Mouse (Mus musculus) MEL (cell line): ENCODE data around the gene St3gal2. TPM values are rescaled to one million over a fixed set of nuclear protein-coding genes. Genes with fewer than 3 reads are reported as not detected.
A peak's percentile ranks its signal among the peaks of the same experiment; 100 is the strongest.

Experiments used
- DNase-seq: peaks from one replicate; pipeline ENCODE4 v3.0.0; 2011; ENCODE audit warnings: low read depth, low spot score
- H3K27ac ChIP-seq: 2 replicates; pipeline ENCODE4 v1.5.1; 2012; ENCODE audit warnings: low read depth, mild to moderate bottlenecking, control low read depth, low read length, moderate library complexity; ENCODE audit not compliant: control insufficient read depth
- H3K27me3 ChIP-seq, 2 experiments: fragments of 150-350 bp in 1 of 2; sonication (generic) in 1 of 2; 2 replicates each; pipeline ENCODE4 v1.6.1; 2012; ENCODE audit warnings: low read length in 2 of 2, mild to moderate bottlenecking in 2 of 2, improper control_type of control experiment in 1 of 2, moderate library complexity in 1 of 2; ENCODE audit not compliant: insufficient read depth in 2 of 2, control insufficient read depth in 1 of 2
- H3K36me3 ChIP-seq, 2 experiments: 2 replicates each; pipeline ENCODE4 v1.6.1; 2012 to 2014; ENCODE audit warnings: low read length in 2 of 2, improper control_type of control experiment in 1 of 2, inconsistent platforms in 1 of 2, mild to moderate bottlenecking in 1 of 2; ENCODE audit not compliant: insufficient read depth in 2 of 2, control insufficient read depth in 1 of 2
- H3K4me1 ChIP-seq, 2 experiments: fragments of 150-350 bp in 1 of 2; sonication (generic) in 1 of 2; 2 replicates each; pipeline ENCODE4 v1.6.1; 2012; ENCODE audit warnings: low read length in 2 of 2, improper control_type of control experiment in 1 of 2, mild to moderate bottlenecking in 1 of 2; ENCODE audit not compliant: insufficient read depth in 2 of 2, control insufficient read depth in 1 of 2
- H3K4me3 ChIP-seq, 2 experiments: fragments of 150-350 bp in 1 of 2; sonication (generic) in 1 of 2; 2 replicates each; pipeline ENCODE4 v1.5.1; 2012; ENCODE audit warnings: low read depth in 2 of 2, low read length in 2 of 2, mild to moderate bottlenecking in 2 of 2, moderate library complexity in 2 of 2, control low read depth in 1 of 2, improper control_type of control experiment in 1 of 2; ENCODE audit not compliant: control insufficient read depth in 1 of 2, insufficient read depth in 1 of 2
- H3K79me2 ChIP-seq: 2 replicates; pipeline ENCODE4 v1.6.1; 2012; ENCODE audit warnings: mild to moderate bottlenecking, low read length, moderate library complexity; ENCODE audit not compliant: control insufficient read depth, poor library complexity, insufficient read depth
- H3K9ac ChIP-seq: 2 replicates; pipeline ENCODE4 v1.6.1; 2012; ENCODE audit warnings: low read depth, mild to moderate bottlenecking, control low read depth, low read length, moderate library complexity; ENCODE audit not compliant: control insufficient read depth, poor library complexity, severe bottlenecking
- H3K9me3 ChIP-seq: fragments of 150-350 bp; sonication (generic); replicated peaks from 2 replicates; pipeline ENCODE4 v1.6.1; 2012; ENCODE audit warnings: mild to moderate bottlenecking, low read length, improper control_type of control experiment, moderate library complexity; ENCODE audit not compliant: insufficient read depth
- BHLHE40 ChIP-seq: IDR thresholded peaks from 2 replicates; pipeline ENCODE4 v1.6.1; 2012; ENCODE audit warnings: low read depth, mild to moderate bottlenecking, inconsistent platforms, low read length, improper control_type of control experiment, borderline replicate concordance
- CHD1 ChIP-seq: IDR thresholded peaks from 2 replicates; pipeline ENCODE4 v1.6.1; 2012; ENCODE audit warnings: low read depth, mild to moderate bottlenecking, inconsistent platforms, low read length, improper control_type of control experiment
- CHD2 ChIP-seq: IDR thresholded peaks from 2 replicates; pipeline ENCODE4 v1.6.1; 2011; ENCODE audit warnings: low read length, improper control_type of control experiment
- CTCF ChIP-seq, 3 experiments: IDR thresholded peaks in 2 of 3; conservative IDR thresholded peaks in 1 of 3; 2 replicates each; pipeline ENCODE4 v1.5.1; 2011 to 2012; ENCODE audit warnings: low read length in 3 of 3, low read depth in 2 of 3, mild to moderate bottlenecking in 2 of 3, improper control_type of control experiment in 1 of 3, inconsistent platforms in 1 of 3, mixed read lengths in 1 of 3, moderate library complexity in 1 of 3; ENCODE audit not compliant: control insufficient read depth in 1 of 3, insufficient read depth in 1 of 3, poor library complexity in 1 of 3, severe bottlenecking in 1 of 3
- EP300 ChIP-seq, 2 experiments: IDR thresholded peaks; 2 replicates each; pipeline ENCODE4 v1.6.1; 2011; ENCODE audit warnings: improper control_type of control experiment in 2 of 2, low read length in 2 of 2, low read depth in 1 of 2, mild to moderate bottlenecking in 1 of 2
- ETS1 ChIP-seq: IDR thresholded peaks from 2 replicates; pipeline ENCODE4 v1.6.1; 2012; ENCODE audit warnings: low read depth, mild to moderate bottlenecking, inconsistent platforms, low read length, improper control_type of control experiment, moderate library complexity
- GABPA ChIP-seq: IDR thresholded peaks from 2 replicates; pipeline ENCODE4 v1.6.1; 2012; ENCODE audit warnings: low read depth, mild to moderate bottlenecking, inconsistent platforms, low read length, improper control_type of control experiment, moderate library complexity
- GATA1 ChIP-seq: IDR thresholded peaks from 2 replicates; pipeline ENCODE4 v1.6.1; 2011; ENCODE audit warnings: low read depth, low read length, improper control_type of control experiment
- HCFC1 ChIP-seq: IDR thresholded peaks from 2 replicates; pipeline ENCODE4 v1.6.1; 2012; ENCODE audit warnings: low read depth, mild to moderate bottlenecking, inconsistent platforms, low read length, improper control_type of control experiment, moderate library complexity
- JUND ChIP-seq: IDR thresholded peaks from 2 replicates; pipeline ENCODE4 v1.6.1; 2011; ENCODE audit warnings: low read depth, mild to moderate bottlenecking, improper control_type of control experiment, low read length
- KAT2A ChIP-seq: conservative IDR thresholded peaks from 2 replicates; pipeline ENCODE4 v1.6.1; 2012; ENCODE audit warnings: low read depth, low read length, improper control_type of control experiment, inconsistent platforms
- MAFK ChIP-seq: IDR thresholded peaks from 2 replicates; pipeline ENCODE4 v1.6.1; 2011; ENCODE audit warnings: low read depth, mild to moderate bottlenecking, low read length, improper control_type of control experiment, borderline replicate concordance
- MAX ChIP-seq: IDR thresholded peaks from 2 replicates; pipeline ENCODE4 v1.6.1; 2011; ENCODE audit warnings: low read length, improper control_type of control experiment
- MAZ ChIP-seq: IDR thresholded peaks from 2 replicates; pipeline ENCODE4 v1.6.1; 2012; ENCODE audit warnings: low read depth, mild to moderate bottlenecking, inconsistent platforms, low read length, improper control_type of control experiment
- MXI1 ChIP-seq: IDR thresholded peaks from 2 replicates; pipeline ENCODE4 v1.6.1; 2011; ENCODE audit warnings: mild to moderate bottlenecking, low read depth, low read length, improper control_type of control experiment
- NELFE ChIP-seq: IDR thresholded peaks from 2 replicates; pipeline ENCODE4 v1.6.1; 2011; ENCODE audit warnings: low read depth, low read length, improper control_type of control experiment
- NRF1 ChIP-seq: IDR thresholded peaks from 2 replicates; pipeline ENCODE4 v1.6.1; 2014; ENCODE audit warnings: low read depth, mild to moderate bottlenecking, inconsistent platforms, low read length, improper control_type of control experiment, moderate library complexity; ENCODE audit not compliant: poor library complexity, insufficient read depth, severe bottlenecking
- POLR2AphosphoS5 ChIP-seq: IDR thresholded peaks from 2 replicates; pipeline ENCODE4 v1.6.1; 2012; ENCODE audit warnings: low read depth, borderline replicate concordance, mild to moderate bottlenecking, inconsistent platforms, low read length, moderate library complexity, mixed read lengths
- RAD21 ChIP-seq: IDR thresholded peaks from 2 replicates; pipeline ENCODE4 v1.6.1; 2011; ENCODE audit warnings: mild to moderate bottlenecking, low read depth, low read length, improper control_type of control experiment
- RCOR1 ChIP-seq: IDR thresholded peaks from 2 replicates; pipeline ENCODE4 v1.6.1; 2012; ENCODE audit warnings: low read depth, mild to moderate bottlenecking, inconsistent platforms, low read length, improper control_type of control experiment
- SIN3A ChIP-seq: IDR thresholded peaks from 2 replicates; pipeline ENCODE4 v1.6.1; 2012; ENCODE audit warnings: low read length, improper control_type of control experiment, inconsistent platforms
- SMC3 ChIP-seq: IDR thresholded peaks from 2 replicates; pipeline ENCODE4 v1.6.1; 2011; ENCODE audit warnings: low read depth, low read length, improper control_type of control experiment
- TAL1 ChIP-seq: IDR thresholded peaks from 2 replicates; pipeline ENCODE4 v1.6.1; 2012; ENCODE audit warnings: mild to moderate bottlenecking, inconsistent platforms, low read length, moderate library complexity, mixed read lengths
- TBP ChIP-seq: IDR thresholded peaks from 2 replicates; pipeline ENCODE4 v1.8.0; 2011; ENCODE audit warnings: low read depth, low read length, improper control_type of control experiment
- TCF12 ChIP-seq: IDR thresholded peaks from 2 replicates; pipeline ENCODE4 v1.6.1; 2014; ENCODE audit warnings: low read depth, mild to moderate bottlenecking, inconsistent platforms, low read length, improper control_type of control experiment, moderate library complexity
- USF1 ChIP-seq: IDR thresholded peaks from 2 replicates; pipeline ENCODE4 v1.6.1; 2014; ENCODE audit warnings: low read depth, mild to moderate bottlenecking, inconsistent platforms, low read length, improper control_type of control experiment, moderate library complexity
- ZKSCAN1 ChIP-seq: IDR thresholded peaks from 2 replicates; pipeline ENCODE4 v1.6.1; 2012; ENCODE audit warnings: low read depth, mild to moderate bottlenecking, inconsistent platforms, low read length, improper control_type of control experiment, moderate library complexity
- ZNF384 ChIP-seq: IDR thresholded peaks from 2 replicates; pipeline ENCODE4 v1.6.1; 2012; ENCODE audit warnings: low read depth, mild to moderate bottlenecking, inconsistent platforms, low read length, improper control_type of control experiment
- polyA plus RNA-seq, 2 experiments: library from polyadenylated mRNA; stranded (reverse) in 1 of 2; unstranded in 1 of 2; fragments of >175 nt in 1 of 2; fragments of >200 nt in 1 of 2; gene quantifications; 2 replicates each; pipeline versions ENCODE4 v1.2.1 to v1.2.4; 2012; ENCODE audit warnings: low replicate concordance in 2 of 2, low read depth in 1 of 2; ENCODE audit not compliant: insufficient read length in 2 of 2, insufficient read depth in 1 of 2, missing spikeins in 1 of 2
- total RNA-seq: library from RNA; depleted of rRNA; stranded (reverse); fragments of 300-350 nt; gene quantifications from 2 replicates; pipeline ENCODE4 v1.2.3, GENCODE M21; 2012

Gene St3gal2
- total and polyA plus RNA-seq, 3 experiments: 5.2 to 18.0 TPM; not detected in 1

GRCm38 (mm10) chr8:110964666-110965065 is 44.9 kb downstream of the St3gal2 start:
- Histone ChIP-seq H3K9ac (no peak overlapping the region), H3K36me3 (peaks cover 0 to 15% of the 10 kb centered on the region in 2 experiments; a peak in 2 of 4 replicates), H3K79me2 (no peaks in the 10 kb centered on the region), H3K27me3 (no peaks in the 10 kb centered on the region), H3K4me3 (no peak overlapping the region), H3K4me1 (peaks cover 4 to 18% of the 10 kb centered on the region in 2 experiments), H3K27ac (no peak overlapping the region), H3K9me3 (no peaks in the 10 kb centered on the region)
- DNase-seq: no peak
- TF ChIP-seq SIN3A (no peak), POLR2AphosphoS5 (no peak), KAT2A (no peak), RAD21 (no peak)

GRCm38 (mm10) chr8:110965594-110965993 is 45.9 kb downstream of the St3gal2 start:
- H3K9ac ChIP-seq: no peak overlapping the region
- H3K4me3 ChIP-seq: no peak overlapping the region
- no peaks in the 10 kb centered on the region for H3K9me3 ChIP-seq
- DNase-seq: peak; percentile 90
- H3K27me3 ChIP-seq: no peaks in the 10 kb centered on the region
- H3K4me1 ChIP-seq: peaks cover 4 to 18% of the 10 kb centered on the region in 2 experiments
- no peaks in the 10 kb centered on the region for H3K79me2 ChIP-seq
- TF ChIP-seq SMC3: 0 out of 2 replicates have a peak, but pooled peaks have one; percentile 13
- TF ChIP-seq MAX: 0 out of 2 replicates have a peak, but pooled peaks have one; percentile 6
- no peak for TF ChIP-seq BHLHE40
- TF ChIP-seq SIN3A: peak; percentile 63
- no peak; the same call in 1 of the 2 replicates for TF ChIP-seq MAZ
- TF ChIP-seq ETS1: peak; percentile 98
- peak; percentile 88 for TF ChIP-seq GATA1
- TF ChIP-seq ZNF384: no peak
- no peak for TF ChIP-seq HCFC1
- TF ChIP-seq POLR2AphosphoS5: no peak
- TF ChIP-seq EP300 (IDR thresholded peaks at IDR 0.05; ENCODE audit: low read depth in 1 of 2, low read length in 2 of 2): peak; percentile 60 to 76; a peak in 3 of 4 replicates
- TF ChIP-seq MAFK: no peak
- TF ChIP-seq CHD1: no peak
- no peak; a peak in 1 of 6 replicates for TF ChIP-seq CTCF (IDR thresholded peaks at IDR 0.05 in 2 of 3, conservative IDR thresholded peaks at IDR 0.05 in 1 of 3; ENCODE audit: control insufficient read depth in 1 of 3, insufficient read depth in 1 of 3, low read depth in 2 of 3, low read length in 3 of 3, poor library complexity in 1 of 3, severe bottlenecking in 1 of 3)
- TF ChIP-seq NRF1: no peak
- TF ChIP-seq RCOR1: no peak
- TF ChIP-seq KAT2A: no peak
- TF ChIP-seq GABPA: no peak
- peak; percentile 55; the same call in 1 of the 2 replicates for TF ChIP-seq MXI1
- TF ChIP-seq JUND: peak; percentile 94
- no peak for TF ChIP-seq TBP
- no peak for TF ChIP-seq USF1
- no peak for TF ChIP-seq ZKSCAN1
- TF ChIP-seq TAL1: peak; percentile 22; the same call in 1 of the 2 replicates
- 0 out of 2 replicates have a peak, but pooled peaks have one; percentile 29 for TF ChIP-seq TCF12
- no peak for TF ChIP-seq CHD2
- no peak for TF ChIP-seq NELFE
- H3K27ac ChIP-seq: 0 out of 2 replicates have a peak overlapping the region, but pooled peaks have one; percentile 15
- H3K36me3 ChIP-seq: peaks cover 0 to 15% of the 10 kb centered on the region in 2 experiments; a peak in 2 of 4 replicates
